Mouse (Mus musculus) midbrain, postnatal 0 days (tissue): Measurements from ENCODE around the gene Glipr1. TPM values are rescaled to one million over a fixed set of nuclear protein-coding genes. Genes with fewer than 3 reads are reported as not detected.

Experiments
- ATAC-seq: fragments of 200-750 bp; cut with Nextera tagmentation; 2 replicates; pipeline ENCODE4 v1.8.0; 2017; ENCODE audit warnings: moderate number of reproducible peaks, mild to moderate bottlenecking, moderate TSS enrichment, moderate library complexity; ENCODE audit not compliant: low FRiP score
- DNase-seq: peaks from one replicate; pipeline ENCODE4 v3.0.0-alpha.2; 2015; ENCODE audit warnings: low spot score
- H3K27ac ChIP-seq: fragments of 300-500 bp; sonication (generic); 2 replicates; pipeline ENCODE4 v1.5.1; 2014; ENCODE audit warnings: low read depth, mild to moderate bottlenecking, low read length, mixed read lengths
- H3K27me3 ChIP-seq: fragments of 300-500 bp; sonication (generic); 2 replicates; pipeline ENCODE4 v1.6.1; 2014; ENCODE audit warnings: low read length, control low read depth, mixed read lengths; ENCODE audit not compliant: insufficient read depth
- H3K36me3 ChIP-seq: fragments of 300-500 bp; sonication (generic); 2 replicates; pipeline ENCODE4 v1.6.1; 2014; ENCODE audit warnings: low read length, control low read depth, mixed read lengths; ENCODE audit not compliant: insufficient read depth
- H3K4me1 ChIP-seq: fragments of 300-500 bp; sonication (generic); 2 replicates; pipeline ENCODE4 v1.6.1; 2014; ENCODE audit warnings: mild to moderate bottlenecking, control low read depth, antibody characterized with exemption, low read length, mixed read lengths; ENCODE audit not compliant: insufficient read depth
- H3K4me2 ChIP-seq: fragments of 300-500 bp; sonication (generic); 2 replicates; pipeline ENCODE4 v1.6.1; 2014; ENCODE audit warnings: low read depth, mild to moderate bottlenecking, low read length, mixed read lengths; ENCODE audit not compliant: poor library complexity, severe bottlenecking
- H3K4me3 ChIP-seq: fragments of 300-500 bp; sonication (generic); 2 replicates; pipeline ENCODE4 v1.5.1; 2014; ENCODE audit warnings: low read depth, mild to moderate bottlenecking, low read length, moderate library complexity
- H3K9ac ChIP-seq: fragments of 300-500 bp; sonication (generic); replicated peaks from 2 replicates; pipeline ENCODE4 v1.6.1; 2014; ENCODE audit warnings: mild to moderate bottlenecking, low read length, moderate library complexity, mixed read lengths; ENCODE audit not compliant: poor library complexity, severe bottlenecking
- H3K9me3 ChIP-seq: fragments of 300-500 bp; sonication (generic); 2 replicates; pipeline ENCODE4 v1.6.1; 2016; ENCODE audit warnings: low read length, control low read depth
- CTCF ChIP-seq: IDR thresholded peaks from 2 replicates; pipeline ENCODE4 v1.5.1; 2016; ENCODE audit warnings: antibody characterized with exemption, mild to moderate bottlenecking
- WGBS: fragments of 180-500 bp; shearing (Covaris S2); extraction: QIAGEN DNeasy Blood & Tissue Kit; methylation state at CpG from one replicate; pipeline ENCODE4 v1.1.7; 2014; 5-methylcytosine and 5-hydroxymethylcytosine counted together
- polyA plus RNA-seq: library from polyadenylated mRNA; unstranded; fragments of >200 nt; fragmentation: Nextera tagmentation; extraction: Ambion mirVana; gene quantifications from 2 replicates; pipeline ENCODE4 v1.2.1, GENCODE M21; 2015
- total RNA-seq: library from RNA; depleted of rRNA; stranded (reverse); fragments of >200 nt; gene quantifications from 2 replicates; pipeline ENCODE4 v1.2.3, GENCODE M21; 2014

The Glipr1 gene
- total and polyA plus RNA-seq, 2 experiments from 2014 or later = 0.49 to 0.85 TPM

- no peak overlapping the region for H3K27ac ChIP-seq
- DNase-seq (no peak), ATAC-seq (no peak)
- TF ChIP-seq CTCF = no peak
- no peak overlapping the region for H3K4me2 ChIP-seq
- no peaks in the 10 kb centered on the region for H3K4me1 ChIP-seq
- H3K36me3 ChIP-seq = no peaks in the 10 kb centered on the region
- no peak overlapping the region for H3K9ac ChIP-seq
- H3K4me3 ChIP-seq = no peak overlapping the region
- H3K9me3 ChIP-seq = no peaks in the 10 kb centered on the region
- H3K27me3 ChIP-seq = no peaks in the 10 kb centered on the region
These were observed 4.8 kb downstream of the Glipr1 start for GRCm38 (mm10) chr10:111997671-111998070.

DNA sequence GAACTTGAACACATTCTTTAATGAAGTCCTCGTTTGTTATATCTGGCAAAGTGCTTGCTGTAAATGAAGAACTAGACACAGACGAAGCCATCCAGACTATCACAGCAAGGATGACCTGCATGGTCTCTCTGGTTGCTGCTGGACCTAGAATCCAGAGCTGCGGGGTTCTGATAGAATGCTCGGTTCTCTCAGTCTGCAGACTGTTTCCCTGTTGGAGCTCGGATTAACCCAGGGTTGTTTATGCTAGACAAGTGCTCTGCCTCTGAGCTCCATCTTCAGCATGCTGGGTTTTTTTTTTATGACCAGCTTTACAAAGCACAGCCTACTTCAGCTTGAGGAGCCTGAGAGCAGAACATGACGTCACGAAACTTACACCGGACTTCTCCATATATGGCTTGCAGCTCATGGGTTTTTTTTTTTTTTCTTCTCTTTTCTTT lies 5.5 kb downstream of the Glipr1 start:
- no peaks in the 10 kb centered on the region for H3K9me3 ChIP-seq
- H3K4me2 ChIP-seq = no peak overlapping the region

DNA sequence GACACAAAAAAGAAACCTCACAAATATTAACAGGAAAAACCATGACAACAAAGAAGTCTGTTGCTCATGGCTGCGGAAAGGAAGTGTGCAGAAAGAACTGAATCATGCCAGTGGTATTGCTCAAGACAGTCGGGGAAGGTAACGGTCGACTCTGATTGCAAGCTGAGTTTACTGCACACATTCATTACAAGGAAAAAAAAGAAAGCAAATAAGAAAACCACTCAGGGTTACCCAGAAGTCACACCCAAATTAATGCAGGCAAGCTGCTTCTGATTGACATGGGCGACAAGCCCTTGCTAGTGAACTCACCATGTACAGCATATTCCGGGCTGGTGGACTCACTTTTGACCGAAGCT lies 5.9 kb downstream of the Glipr1 start:
- no peaks in the 10 kb centered on the region for H3K27me3 ChIP-seq
- H3K9ac ChIP-seq = no peak overlapping the region
- TF ChIP-seq CTCF = no peak
- 87% methylated on average over 7 of the region's 7 CpGs for WGBS
- no peaks in the 10 kb centered on the region for H3K36me3 ChIP-seq
- H3K9me3 ChIP-seq = no peaks in the 10 kb centered on the region
- ATAC-seq = no peak
- no peak overlapping the region for H3K27ac ChIP-seq
- no peak overlapping the region for H3K4me2 ChIP-seq
- no peak overlapping the region for H3K4me3 ChIP-seq
- DNase-seq = no peak
- no peaks in the 10 kb centered on the region for H3K4me1 ChIP-seq

More for the DNA sequence above, 5.5 kb downstream of the Glipr1 start:
- 84% methylated on average over 8 of the region's 8 CpGs for WGBS
- H3K27ac ChIP-seq = no peak overlapping the region
- no peak overlapping the region for H3K4me3 ChIP-seq
- H3K9ac ChIP-seq = no peak overlapping the region
- no peaks in the 10 kb centered on the region for H3K36me3 ChIP-seq
- H3K4me1 ChIP-seq = no peaks in the 10 kb centered on the region
- no peaks in the 10 kb centered on the region for H3K27me3 ChIP-seq
- DNase-seq = no peak
- TF ChIP-seq CTCF = no peak
- ATAC-seq = no peak

DNA sequence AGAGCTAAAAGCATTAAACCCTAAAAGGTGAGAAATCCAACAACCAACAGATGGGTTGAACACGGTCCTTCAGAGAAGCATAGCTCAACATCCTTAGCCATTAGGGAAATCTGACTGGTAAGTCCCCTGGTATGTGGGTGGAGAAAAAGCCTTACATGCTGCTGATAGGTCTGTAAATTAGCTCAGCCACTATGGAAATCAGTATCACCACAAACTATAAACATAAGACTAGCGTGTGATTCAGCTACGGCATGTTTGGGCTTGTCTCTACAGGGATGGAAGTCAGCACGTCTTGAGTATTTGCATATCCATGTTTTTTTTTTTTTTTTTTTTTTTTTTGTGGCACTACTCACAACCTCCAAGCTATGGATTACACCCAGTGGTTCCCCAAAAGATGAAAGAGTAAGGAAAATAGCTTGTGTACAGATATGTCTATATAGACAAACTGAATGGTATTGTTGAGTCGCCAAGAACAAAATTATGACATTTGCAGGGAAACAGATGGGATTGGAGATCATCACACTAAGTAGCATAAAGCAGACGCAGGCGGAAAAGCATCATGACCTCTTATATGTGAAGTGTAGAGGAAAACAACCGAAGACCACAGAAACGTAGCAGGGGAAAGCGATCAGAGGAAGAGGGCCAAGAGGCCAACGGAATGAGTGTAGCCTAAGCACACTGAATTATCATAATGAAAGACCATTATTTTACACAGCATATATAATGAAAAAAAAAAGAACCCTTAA lies 6.5 kb downstream of the Glipr1 start:
- DNase-seq = no peak
- TF ChIP-seq CTCF = no peak
- Histone ChIP-seq H3K4me1 (no peaks in the 10 kb centered on the region), H3K4me2 (no peak overlapping the region), H3K4me3 (no peak overlapping the region), H3K36me3 (no peaks in the 10 kb centered on the region), H3K27ac (no peak overlapping the region), H3K9ac (no peak overlapping the region), H3K27me3 (no peaks in the 10 kb centered on the region), H3K9me3 (no peaks in the 10 kb centered on the region)
- ATAC-seq = no peak
- 89% methylated on average over 11 of the region's 11 CpGs for WGBS

GRCm38 (mm10) chr10:111986453-111986852 lies 16.0 kb downstream of the Glipr1 start:
- no peak for DNase-seq
- no peaks in the 10 kb centered on the region for H3K27me3 ChIP-seq
- no peak for ATAC-seq
- TF ChIP-seq CTCF = no peak
- no peak overlapping the region for H3K27ac ChIP-seq
- no peak overlapping the region for H3K4me2 ChIP-seq
- 94% methylated on average over 6 of the region's 6 CpGs for WGBS
- no peak overlapping the region for H3K4me3 ChIP-seq
- no peak overlapping the region for H3K9ac ChIP-seq
- peaks cover 26% of the 10 kb centered on the region for H3K36me3 ChIP-seq
- no peaks in the 10 kb centered on the region for H3K4me1 ChIP-seq
- no peaks in the 10 kb centered on the region for H3K9me3 ChIP-seq

DNA sequence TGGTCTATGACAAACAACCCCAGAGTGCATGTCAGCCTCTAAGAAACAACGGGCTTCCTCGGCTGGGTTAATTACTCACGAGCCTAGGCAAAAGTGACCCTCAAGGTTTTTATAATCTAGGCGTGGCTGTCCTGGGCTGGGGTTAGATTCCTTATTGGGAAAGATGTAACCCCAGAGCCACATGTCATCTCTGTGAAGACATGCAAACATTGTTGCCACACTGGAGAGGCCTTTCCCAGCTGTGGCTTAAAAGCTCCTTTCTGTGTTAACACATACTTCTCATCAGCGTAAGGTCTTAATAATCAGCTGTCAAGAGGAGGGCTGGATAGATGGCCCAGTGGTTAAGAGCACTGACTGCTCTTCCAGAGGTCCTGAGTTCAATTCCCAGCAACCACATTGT lies 19.4 kb downstream of the Glipr1 start:
- WGBS = 91% methylated on average over 5 of the region's 5 CpGs
- Histone ChIP-seq H3K9me3 (no peaks in the 10 kb centered on the region), H3K4me1 (no peaks in the 10 kb centered on the region), H3K27ac (no peak overlapping the region), H3K4me2 (no peak overlapping the region), H3K9ac (no peak overlapping the region), H3K36me3 (peaks cover 47% of the 10 kb centered on the region), H3K27me3 (no peaks in the 10 kb centered on the region), H3K4me3 (no peak overlapping the region)
- DNase-seq = no peak
- no peak for ATAC-seq
- TF ChIP-seq CTCF = no peak
